Mouse (Mus musculus) CD4-positive, CD25-positive, alpha-beta regulatory T cell, adult 2 months (primary cell): ENCODE data around the gene Spata1.

Source experiments
- DNase-seq: peaks from one replicate; pipeline ENCODE4 v3.0.0-alpha.2; 2012; ENCODE audit warnings: low read depth, low spot score

Gene Spata1

DNA sequence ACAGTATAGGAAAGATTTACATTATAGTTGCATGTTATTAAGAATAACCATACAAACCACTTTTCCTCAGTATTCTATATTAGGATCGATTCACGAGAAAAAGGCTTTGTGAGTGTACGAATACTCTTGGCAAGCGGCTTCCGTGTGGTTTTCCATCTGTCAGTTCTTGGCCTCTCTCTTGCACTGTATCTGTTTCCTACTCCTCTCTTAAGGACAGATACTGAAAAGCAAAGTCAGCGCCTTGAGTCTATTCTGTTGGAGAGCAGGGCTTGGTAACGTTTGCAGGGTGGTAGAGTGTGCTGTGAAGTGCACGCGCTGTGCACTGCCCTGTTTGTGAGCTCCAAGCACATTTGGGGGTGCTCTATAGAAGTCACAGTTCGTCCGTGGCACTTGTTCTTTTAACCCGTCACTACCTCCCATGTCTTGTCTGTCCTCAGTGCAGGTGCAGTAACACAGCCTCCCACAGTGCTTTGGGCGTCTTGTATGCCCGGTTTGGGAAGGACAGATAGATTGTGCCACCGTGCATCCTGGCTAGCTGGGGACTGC, 79.5 kb downstream of the Spata1 start:
- no peak for DNase-seq

DNA sequence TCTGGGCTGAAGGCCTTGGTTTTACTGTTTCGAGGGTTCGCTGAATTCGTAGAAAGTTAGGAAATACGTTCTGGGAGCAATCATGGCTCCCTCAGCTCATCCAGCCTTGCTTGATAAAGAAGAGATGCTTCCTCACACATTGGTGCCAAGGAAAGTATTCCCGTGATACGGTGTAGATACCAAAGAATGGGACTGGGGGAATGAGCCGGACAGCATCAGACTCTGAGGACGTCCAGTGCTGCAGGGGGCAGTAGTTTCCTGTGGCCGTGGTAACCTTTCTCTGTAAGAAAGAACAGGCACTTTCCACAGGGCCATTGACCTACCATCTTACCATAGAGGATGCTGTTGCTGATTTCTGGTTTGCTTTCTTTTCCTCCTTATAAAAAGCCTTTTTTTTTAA, 80.0 kb downstream of the Spata1 start:
- DNase-seq, result no peak

DNA sequence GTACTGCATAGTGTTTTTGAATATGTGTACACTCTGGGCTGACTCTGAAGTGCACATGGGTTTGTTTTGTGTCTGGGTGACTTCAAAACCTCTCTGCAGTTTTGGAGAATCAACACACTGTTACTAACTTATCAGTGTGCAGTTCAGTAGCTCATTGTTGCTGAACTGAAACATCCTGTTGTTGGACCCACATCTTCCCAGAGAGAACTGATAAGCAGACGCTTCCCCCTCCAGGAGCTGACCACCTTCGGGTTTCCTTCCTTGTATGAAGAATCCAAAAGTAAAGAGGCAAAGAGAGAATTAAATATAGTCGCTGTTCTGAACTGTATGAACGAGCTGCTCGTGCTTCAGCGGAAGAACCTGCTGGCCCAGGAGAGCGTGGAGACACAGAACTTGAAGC, 80.7 kb downstream of the Spata1 start:
- no peak for DNase-seq

DNA sequence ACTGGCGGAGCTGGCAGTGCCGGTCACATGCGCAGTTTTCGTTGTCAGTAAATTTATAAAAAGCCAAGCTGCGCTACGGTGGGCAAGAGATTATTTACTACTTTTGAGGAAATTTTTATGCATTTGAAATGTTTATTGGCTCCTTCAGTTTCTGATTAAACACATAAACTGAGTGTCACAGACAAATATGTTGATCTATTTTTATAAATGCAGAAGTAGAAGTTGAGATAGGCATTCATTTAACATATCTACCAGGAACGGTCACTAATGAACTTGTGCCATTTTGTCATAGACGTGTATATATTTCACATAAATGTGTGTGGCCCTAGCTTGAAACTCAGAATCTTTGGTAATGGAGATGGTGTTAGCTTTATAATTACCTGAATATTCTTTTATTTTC, 81.7 kb downstream of the Spata1 start:
- no peak for DNase-seq

DNA sequence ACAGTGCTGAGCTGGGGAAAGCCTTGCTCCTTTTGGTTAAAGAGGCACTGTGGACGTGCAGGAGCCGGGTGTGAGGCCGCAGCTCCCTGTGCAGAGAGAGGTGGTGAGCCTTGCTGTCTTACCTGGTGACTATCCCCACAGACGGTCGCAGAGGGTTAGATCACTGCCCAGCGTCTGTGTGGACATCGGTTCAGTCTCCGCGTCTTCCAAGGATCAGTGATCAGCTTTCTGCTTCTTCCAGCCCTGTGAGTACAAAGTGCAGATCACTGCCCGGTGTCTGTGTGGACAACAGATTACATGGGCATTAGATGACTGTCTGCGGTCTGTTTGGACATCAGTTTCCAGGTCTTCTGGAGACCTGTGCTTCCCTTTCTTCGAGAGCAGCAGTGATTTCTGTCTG, 85.0 kb downstream of the Spata1 start:
- DNase-seq, result no peak

DNA sequence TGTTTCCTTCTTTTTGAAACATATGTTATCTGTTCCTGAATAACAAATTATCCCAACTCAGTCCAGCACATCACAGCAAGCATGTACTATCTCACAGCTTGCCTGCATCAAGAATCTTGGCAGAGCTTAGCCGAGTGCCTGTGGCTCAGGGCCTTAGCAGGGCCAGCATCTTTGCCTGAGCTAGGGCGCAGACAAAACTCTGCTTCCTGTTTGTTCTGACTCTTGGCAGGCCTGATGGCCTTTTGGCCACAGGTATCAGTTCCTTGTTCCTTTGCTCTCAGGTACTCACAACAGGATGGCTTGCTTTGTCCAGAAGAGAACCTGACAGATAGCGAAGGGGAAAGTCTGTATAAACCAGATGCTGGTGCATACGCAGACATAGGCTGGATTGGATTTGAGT, 85.6 kb downstream of the Spata1 start:
- no peak for DNase-seq

DNA sequence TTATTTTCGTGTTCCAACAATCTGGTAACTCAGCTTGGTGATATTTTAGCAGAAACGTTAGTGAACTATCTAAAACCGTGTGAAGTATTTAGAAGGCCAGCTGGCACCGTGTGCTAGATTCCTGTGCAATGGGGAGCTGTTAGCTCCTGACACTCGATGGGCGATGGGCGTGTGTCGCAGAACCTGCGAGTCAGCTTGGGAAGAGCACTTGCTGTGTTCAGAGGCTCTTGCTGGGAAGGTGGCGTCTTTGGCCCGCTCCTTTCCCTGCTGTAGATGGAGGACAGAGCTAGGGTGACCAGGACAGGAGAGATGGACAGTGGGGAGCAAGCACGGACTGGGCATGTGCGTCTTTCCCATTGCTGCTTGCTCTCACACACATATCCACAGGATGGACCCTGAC, 86.5 kb downstream of the Spata1 start:
- no peak for DNase-seq

DNA sequence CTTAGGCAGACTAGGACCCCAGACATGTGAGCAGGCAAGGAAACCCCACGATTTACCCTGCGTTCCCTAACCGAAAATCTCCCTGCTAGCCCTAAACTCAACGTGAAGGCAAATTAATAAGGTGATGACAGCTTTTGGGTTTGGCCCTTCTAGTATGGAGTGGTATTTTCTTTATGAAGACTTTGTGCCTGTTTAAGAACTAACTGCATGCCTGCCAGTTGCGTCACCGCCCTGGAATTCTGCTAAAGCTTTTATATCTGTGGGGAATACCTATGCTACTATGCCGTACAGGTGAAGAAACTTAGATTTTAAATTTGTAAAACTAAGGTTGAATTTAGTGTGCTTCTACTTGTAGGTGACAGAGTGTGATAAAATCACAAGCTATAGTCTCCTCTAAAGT, 87.1 kb downstream of the Spata1 start:
- no peak for DNase-seq

DNA sequence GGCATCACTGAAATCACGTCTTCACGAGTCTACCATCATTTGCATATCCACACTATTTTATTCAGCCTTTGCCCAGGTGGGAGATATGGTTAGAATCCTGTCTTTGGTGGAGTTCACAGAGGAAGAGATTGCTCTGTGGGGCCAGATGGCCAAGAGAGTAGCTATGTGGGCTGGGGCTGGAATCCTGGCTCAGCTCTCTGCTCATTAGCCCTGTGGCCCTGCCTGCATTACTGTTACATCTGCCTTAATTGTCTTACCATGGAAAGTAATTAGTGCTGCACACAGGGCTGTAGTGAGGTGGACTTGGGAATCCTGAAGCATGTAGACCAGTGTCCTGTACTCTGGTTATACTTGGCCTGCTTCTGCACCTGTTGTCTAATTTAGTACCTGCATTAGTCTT, 87.5 kb downstream of the Spata1 start:
- no peak for DNase-seq

DNA sequence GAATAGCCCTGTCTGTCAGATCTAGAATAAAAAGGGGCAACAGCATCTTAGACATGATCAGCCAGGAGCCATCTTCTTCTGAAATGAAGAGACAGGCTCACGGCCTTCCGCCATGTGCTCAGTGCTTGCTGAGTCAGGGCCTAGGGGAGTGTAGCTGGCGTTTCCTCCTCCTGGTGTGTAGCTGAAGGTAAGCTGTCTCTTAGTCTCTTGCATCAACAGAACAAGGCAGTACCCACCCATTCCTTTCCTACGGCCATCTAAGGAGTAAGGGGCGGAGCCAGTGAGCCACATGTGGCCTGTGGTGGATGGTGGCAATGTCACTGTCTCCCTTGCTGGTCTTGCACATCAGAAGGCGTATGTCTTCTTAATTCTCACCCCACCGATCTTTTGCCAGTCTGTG, 89.4 kb downstream of the Spata1 start:
- DNase-seq, result no peak
